Mouse (Mus musculus): ENCODE data around the gene Degs1. TPM values are rescaled to one million over a fixed set of nuclear protein-coding genes. Genes with fewer than 3 reads are reported as not detected.

Degs1 gene
- total and polyA plus RNA-seq, 3 experiments = 50.3 to 54.1 (median 51.0) TPM

DNA sequence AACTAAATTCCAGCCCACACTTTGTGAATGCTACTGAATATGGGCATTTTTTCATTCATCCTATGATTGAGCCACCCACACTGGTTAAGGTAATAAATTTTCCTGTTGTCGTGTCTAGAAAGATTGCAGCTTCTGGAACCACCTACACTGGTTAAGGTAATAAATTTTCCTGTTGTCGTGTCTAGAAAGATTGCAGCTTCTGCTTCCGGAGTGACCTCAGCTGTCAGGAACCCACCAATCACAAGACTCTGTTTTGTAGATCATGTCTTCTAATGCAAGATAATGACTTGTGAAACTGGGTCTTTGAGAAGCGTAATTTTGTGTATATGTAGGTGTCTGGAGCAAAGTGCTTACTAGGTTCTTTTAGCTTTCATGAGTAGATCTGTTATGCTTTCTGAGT lies 47.4 kb downstream of the Degs1 start:
- no peaks in the 10 kb centered on the region for H3K79me2 ChIP-seq (replicated peaks; ENCODE audit: control insufficient read depth, insufficient read depth, low read length)
- H3K4me1 ChIP-seq (ENCODE audit: control insufficient read depth, insufficient read depth, low read length) = no peaks in the 10 kb centered on the region
- intact Hi-C loops (cut with DNase I) = no loop called here
- 80% methylated on average over 4 of the region's 4 CpGs for WGBS
- no peak overlapping the region for H3K9ac ChIP-seq (ENCODE audit: low read depth, low read length)
- H3K36me3 ChIP-seq (ENCODE audit: control insufficient read depth, insufficient read depth, low read length) = no peaks in the 10 kb centered on the region
- no peak for TF ChIP-seq CTCF (IDR thresholded peaks at IDR 0.05)
- no peak for TF ChIP-seq EP300 (IDR thresholded peaks at IDR 0.05; ENCODE audit: insufficient read depth, low read depth, low read length)
- no peak for TF ChIP-seq POLR2A (IDR thresholded peaks at IDR 0.05; ENCODE audit: insufficient read depth, low read depth, low read length)
- no peak overlapping the region for H3K27ac ChIP-seq
- DNase-seq = no peak
- no peaks in the 10 kb centered on the region for H3K27me3 ChIP-seq (ENCODE audit: control insufficient read depth, insufficient read depth, low read length)
- H3K4me3 ChIP-seq = no peak overlapping the region

DNA sequence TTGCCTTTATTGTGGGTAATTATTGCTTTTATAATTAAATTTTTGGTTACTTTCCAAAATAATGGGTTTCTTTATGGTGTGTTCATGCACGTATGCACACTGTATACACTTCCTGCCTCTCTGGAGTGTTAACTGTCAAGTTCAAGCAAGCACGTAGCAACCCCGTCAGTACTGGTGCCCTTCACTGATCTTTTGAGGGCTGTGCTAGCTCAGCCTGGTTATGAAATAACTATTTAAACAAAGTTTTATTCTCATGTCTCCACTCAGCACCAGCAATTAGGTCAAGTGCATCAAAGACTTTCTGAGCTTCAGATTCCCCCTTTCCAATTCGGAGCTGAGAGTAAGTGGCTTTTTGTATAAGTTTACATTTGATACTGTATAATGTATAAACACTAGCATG lies 53.2 kb downstream of the Degs1 start:
- Histone ChIP-seq H3K9ac (ENCODE audit: low read depth, low read length) (no peak overlapping the region), H3K36me3 (ENCODE audit: control insufficient read depth, insufficient read depth, low read length) (no peaks in the 10 kb centered on the region), H3K4me1 (ENCODE audit: control insufficient read depth, insufficient read depth, low read length) (no peaks in the 10 kb centered on the region), H3K27me3 (ENCODE audit: control insufficient read depth, insufficient read depth, low read length) (no peaks in the 10 kb centered on the region), H3K27ac (no peak overlapping the region), H3K4me3 (no peak overlapping the region), H3K79me2 (replicated peaks; ENCODE audit: control insufficient read depth, insufficient read depth, low read length) (no peaks in the 10 kb centered on the region)
- TF ChIP-seq CTCF (IDR thresholded peaks at IDR 0.05) (no peak), POLR2A (IDR thresholded peaks at IDR 0.05; ENCODE audit: insufficient read depth, low read depth, low read length) (no peak), EP300 (IDR thresholded peaks at IDR 0.05; ENCODE audit: insufficient read depth, low read depth, low read length) (no peak)
- 82% methylated on average over 4 of the region's 4 CpGs for WGBS
- DNase-seq = no peak
- intact Hi-C loops (cut with DNase I) = no loop called here

DNA sequence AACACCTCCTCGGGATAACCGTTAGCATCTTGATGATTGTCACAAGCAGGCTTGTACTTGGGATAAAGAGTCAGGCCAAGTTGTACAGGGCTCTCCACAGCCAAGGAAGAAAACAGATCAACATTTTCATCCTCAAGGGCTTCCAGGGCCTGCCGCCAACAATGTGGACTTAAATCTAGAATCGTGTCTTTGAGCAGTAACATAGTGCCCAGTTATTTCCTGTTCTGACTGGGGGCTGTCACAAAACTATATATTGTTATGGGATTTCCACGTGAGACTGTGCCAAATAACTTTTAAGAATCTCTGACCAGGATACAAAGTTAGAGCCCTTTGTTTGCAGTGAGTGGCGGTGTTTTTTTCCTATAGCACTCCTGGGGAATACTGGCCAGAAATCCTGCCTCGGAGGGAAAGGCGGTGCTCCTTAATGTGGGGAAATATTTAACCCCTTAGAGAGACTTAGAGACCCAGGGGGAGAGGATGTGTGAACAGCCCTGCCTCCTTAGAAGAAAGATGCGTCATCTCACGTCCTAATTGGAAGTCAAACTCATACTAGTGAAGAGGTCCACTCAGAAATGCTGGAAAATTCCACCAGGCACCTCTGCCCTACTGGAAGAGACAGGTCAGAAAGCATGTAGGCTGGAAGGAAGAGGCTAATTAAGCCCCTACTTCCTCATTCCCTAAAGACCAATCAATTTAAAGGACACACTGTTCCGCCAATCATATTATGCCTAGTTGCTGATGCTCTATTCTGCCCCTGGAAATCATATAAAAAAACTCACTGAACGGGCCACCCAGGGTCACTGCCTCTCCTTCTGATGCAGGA lies 55.3 kb downstream of the Degs1 start:
- intact Hi-C loops (cut with DNase I) = no loop called here
- no peaks in the 10 kb centered on the region for H3K36me3 ChIP-seq (ENCODE audit: control insufficient read depth, insufficient read depth, low read length)
- peak overlapping the region; percentile 15; the same call in 1 of the 2 replicates for H3K27ac ChIP-seq
- no peaks in the 10 kb centered on the region for H3K27me3 ChIP-seq (ENCODE audit: control insufficient read depth, insufficient read depth, low read length)
- peak in 1 of 2 experiments; percentile 13 for DNase-seq
- no peaks in the 10 kb centered on the region for H3K79me2 ChIP-seq (replicated peaks; ENCODE audit: control insufficient read depth, insufficient read depth, low read length)
- no peaks in the 10 kb centered on the region for H3K4me1 ChIP-seq (ENCODE audit: control insufficient read depth, insufficient read depth, low read length)
- no peak overlapping the region for H3K9ac ChIP-seq (ENCODE audit: low read depth, low read length)
- H3K4me3 ChIP-seq = no peak overlapping the region
- WGBS = 28% methylated on average over 12 of the region's 12 CpGs
- TF ChIP-seq EP300 (IDR thresholded peaks at IDR 0.05; ENCODE audit: insufficient read depth, low read depth, low read length) (no peak), CTCF (IDR thresholded peaks at IDR 0.05) (no peak), POLR2A (IDR thresholded peaks at IDR 0.05; ENCODE audit: insufficient read depth, low read depth, low read length) (no peak)

DNA sequence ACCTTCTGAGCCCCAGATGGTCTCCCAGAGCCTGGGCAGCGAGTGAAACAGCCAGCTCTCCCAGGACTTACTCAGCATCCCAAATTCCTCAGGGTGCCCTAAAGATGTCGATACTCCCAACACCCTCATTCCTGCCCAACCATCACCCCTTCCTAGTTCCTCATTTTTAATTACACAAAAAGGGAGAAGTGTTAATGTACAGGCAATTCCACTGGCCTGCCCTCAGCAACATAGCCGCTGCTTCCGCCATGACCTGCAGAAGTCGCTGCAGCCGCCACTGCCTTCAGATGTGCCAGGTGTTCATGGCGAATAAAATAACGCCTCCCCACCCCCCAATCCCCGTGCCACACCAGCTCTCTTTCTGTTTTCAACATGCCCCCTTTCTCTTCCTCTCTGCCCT lies 56.3 kb downstream of the Degs1 start:
- Histone ChIP-seq H3K36me3 (ENCODE audit: control insufficient read depth, insufficient read depth, low read length) (no peaks in the 10 kb centered on the region), H3K79me2 (replicated peaks; ENCODE audit: control insufficient read depth, insufficient read depth, low read length) (no peaks in the 10 kb centered on the region), H3K27me3 (ENCODE audit: control insufficient read depth, insufficient read depth, low read length) (no peaks in the 10 kb centered on the region), H3K9ac (ENCODE audit: low read depth, low read length) (no peak overlapping the region), H3K4me3 (no peak overlapping the region), H3K4me1 (ENCODE audit: control insufficient read depth, insufficient read depth, low read length) (no peaks in the 10 kb centered on the region), H3K27ac (no peak overlapping the region)
- intact Hi-C loops (cut with DNase I) = no loop called here
- DNase-seq = no peak
- TF ChIP-seq POLR2A (IDR thresholded peaks at IDR 0.05; ENCODE audit: insufficient read depth, low read depth, low read length) = no peak
- TF ChIP-seq CTCF (IDR thresholded peaks at IDR 0.05) = no peak
- TF ChIP-seq EP300 (IDR thresholded peaks at IDR 0.05; ENCODE audit: insufficient read depth, low read depth, low read length) = no peak
- 90% methylated on average over 9 of the region's 9 CpGs for WGBS

Other genes starting within 250 kb of the Degs1 start
- 10 to 100 TPM; 40.5 to 47.6 TPM for gene Srp9, start 158.1 kb downstream of the Degs1 start, total RNA-seq (2021)
- gene Srp9, start 158.1 kb downstream of the Degs1 start, polyA plus RNA-seq (2012; rRNA removed) = 29.4 and 39.0 TPM in 2 replicates
- gene Vmn1r1, start 118.3 kb downstream of the Degs1 start, total RNA-seq (2021) = not detected
- gene Vmn1r1, start 118.3 kb downstream of the Degs1 start, polyA plus RNA-seq (2012; rRNA removed) = not detected in 2 replicates
- 10 to 100 TPM; 20.4 to 20.9 TPM for gene Fbxo28, start 58.8 kb upstream of the Degs1 start, total RNA-seq (2021)
- 7.1 and 10.8 TPM in 2 replicates for gene Fbxo28, start 58.8 kb upstream of the Degs1 start, polyA plus RNA-seq (2012; rRNA removed)
- 10 to 100 TPM in 1 of 2 experiments, 1 to 10 TPM in 1; 8.4 to 11.4 TPM for gene Trp53bp2, start 126.4 kb upstream of the Degs1 start, total RNA-seq (2021)
- gene Trp53bp2, start 126.4 kb upstream of the Degs1 start, polyA plus RNA-seq (2012; rRNA removed) = 9.3 and 11.7 TPM in 2 replicates
- gene Capn2, start 234.8 kb upstream of the Degs1 start, total RNA-seq (2021) = 10 to 100 TPM; 63.9 to 65.3 TPM
- gene Capn2, start 234.8 kb upstream of the Degs1 start, polyA plus RNA-seq (2012; rRNA removed) = 28.0 and 46.2 TPM in 2 replicates

All from heart, adult 2 months (tissue).